Mouse (Mus musculus) adrenal gland, postnatal 10 days (tissue): ENCODE measurements at regions not wholly inside any gene's neighbourhood (a gene's known extent, or its start where the extent isn't known, plus 50 kb on each side); places are given as distances from the start of the nearest gene placed in this dataset.
"Not testable (repeated sequence)": the region's sequence is repeated elsewhere in the genome, so short reads cannot be mapped to it uniquely, and the experiment has no call there.

Experiments
- DNase-seq: peaks from one replicate; pipeline ENCODE4 v3.0.0; 2021; ENCODE audit warnings: mixed read lengths

DNA sequence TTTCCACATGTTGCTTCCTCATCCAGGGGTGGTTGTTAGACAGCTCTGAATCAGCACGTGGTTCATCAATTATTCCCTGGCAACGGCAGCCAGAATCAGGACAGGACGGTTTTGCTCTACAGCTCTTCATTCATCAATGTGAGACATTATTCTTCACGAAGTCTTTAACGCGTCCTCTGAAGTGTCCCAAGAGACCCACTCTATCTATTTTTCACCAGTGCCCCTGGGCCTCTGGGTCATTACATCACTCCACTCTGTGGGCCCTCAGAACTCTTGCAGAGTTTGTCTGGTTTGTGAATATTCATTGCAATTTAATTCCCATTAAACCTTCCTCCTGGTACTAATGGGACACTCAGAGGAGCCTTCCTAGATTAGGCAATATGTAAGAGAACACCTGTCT is 206.2 kb upstream of the Daam1 start:
- DNase-seq, result no peak

DNA sequence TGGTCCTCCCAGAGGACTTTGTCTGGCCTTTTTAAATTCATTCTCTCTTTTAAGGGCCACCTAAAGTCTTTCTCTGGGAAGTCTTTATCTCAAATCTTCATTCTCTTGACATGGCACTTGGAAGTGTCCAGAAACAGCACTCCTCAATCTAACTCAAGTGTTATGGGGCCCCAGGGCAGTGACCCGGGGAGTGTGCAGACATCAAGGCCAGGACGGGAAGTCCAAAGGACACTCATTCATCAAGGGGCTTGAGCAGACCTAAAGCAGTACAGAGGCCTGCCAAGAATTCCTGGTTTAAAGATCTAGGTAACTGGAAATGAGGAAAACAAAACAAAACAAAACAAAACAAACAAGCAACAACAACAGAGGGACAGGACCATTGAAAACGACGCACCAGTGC is 205.8 kb upstream of the Daam1 start:
- DNase-seq, result no peak

DNA sequence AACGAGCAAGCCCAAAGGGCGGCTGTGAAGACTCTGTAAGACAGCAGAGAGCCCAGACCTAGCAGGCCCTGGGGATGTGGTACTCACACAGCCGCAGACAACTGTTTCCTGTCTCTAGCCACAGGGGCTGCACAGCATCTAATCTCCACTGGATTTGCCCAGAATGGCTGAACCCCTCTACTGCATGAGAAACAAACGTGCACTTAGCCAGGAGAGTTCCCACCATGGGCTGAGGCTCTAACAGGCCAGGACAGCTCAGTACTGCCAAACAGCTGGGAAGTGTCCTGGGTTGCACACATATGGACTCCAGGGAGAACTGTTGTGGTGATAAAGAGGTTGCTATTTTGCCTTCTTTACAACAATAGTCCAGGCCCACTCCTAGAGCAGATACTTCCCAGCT is 204.1 kb upstream of the Daam1 start:
- no peak for DNase-seq

DNA sequence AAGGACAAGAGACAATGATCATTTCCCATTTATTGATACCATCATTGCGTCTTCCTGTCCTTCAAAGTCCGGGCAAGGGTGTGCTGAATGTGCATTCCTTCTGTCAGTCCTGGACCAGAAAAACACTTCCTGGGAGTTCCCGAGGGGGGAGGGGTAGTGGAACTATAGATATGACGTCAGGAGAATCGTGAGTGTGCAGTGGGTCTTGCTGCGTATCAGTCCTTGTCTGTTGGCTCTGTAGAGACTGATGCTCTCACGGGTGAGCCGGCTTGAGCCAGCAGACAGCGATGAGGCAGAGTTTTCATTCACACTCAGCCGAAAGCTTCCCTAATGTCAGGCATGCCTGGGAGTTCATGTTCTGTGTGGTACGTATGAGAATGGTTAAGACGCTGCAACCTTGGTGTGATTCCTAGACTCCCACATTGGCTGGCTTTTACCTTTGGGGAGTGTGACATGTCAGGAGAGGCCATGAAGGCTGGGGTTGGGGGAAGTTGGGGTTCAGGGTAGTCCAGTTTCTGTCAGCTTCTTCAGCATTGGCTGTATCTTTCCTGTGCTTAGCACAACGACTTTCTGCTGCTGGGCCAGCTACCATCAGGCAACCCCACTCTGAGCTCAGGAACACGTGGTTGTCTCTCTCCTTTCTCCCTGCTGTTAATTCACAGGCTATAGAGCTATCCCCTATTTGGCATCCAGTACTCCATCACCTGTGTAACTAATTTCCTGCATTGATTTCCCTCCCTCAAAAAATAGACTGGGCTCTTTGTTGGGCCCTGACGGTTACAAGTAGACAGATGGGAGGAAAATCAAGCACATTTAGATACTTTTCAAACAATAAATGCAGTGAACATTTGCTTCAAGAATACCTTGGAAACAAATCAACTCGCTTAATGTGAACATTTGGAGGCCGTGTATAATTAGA is 203.2 kb upstream of the Daam1 start:
- DNase-seq, result no peak

DNA sequence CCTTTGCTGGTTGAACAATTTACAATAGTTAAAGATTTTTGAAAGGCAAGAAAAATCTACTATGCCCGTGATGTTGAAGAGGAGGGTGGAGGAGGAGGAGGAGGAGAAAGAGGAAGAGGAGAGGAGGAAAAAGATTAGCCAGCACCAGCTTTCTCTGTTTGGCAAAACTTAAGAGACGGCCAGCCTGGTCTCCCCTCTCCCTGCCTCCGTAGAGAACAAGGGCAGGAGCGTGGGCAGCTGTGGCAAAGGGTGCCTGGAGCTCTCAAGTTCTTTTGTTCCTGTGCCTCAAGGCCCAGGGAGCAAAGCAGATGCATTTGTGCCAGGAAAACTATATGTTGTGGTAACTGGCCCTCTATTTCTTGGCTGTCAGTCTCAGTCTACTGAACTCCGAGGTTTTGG is 202.5 kb upstream of the Daam1 start:
- DNase-seq, result no peak

DNA sequence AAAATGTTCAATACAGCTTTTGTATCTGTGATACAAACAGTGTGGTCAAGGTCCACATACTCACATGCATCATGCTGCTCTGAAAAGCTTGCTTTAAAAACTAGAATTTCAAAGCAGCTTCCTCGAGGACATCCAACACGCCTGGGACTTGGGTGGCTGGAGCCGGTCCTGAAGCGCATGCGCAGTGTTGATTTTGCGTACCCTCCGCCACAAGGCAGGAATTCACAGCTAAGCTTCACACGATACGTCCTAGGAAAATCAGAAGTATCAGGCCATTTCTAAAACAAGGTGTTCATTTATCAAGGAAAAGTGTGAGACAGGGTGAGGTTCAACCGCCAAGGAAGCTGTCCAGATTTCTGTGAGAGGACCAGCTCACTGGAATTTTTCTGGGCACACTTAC is 202.1 kb upstream of the Daam1 start:
- DNase-seq, result peak; percentile 57

DNA sequence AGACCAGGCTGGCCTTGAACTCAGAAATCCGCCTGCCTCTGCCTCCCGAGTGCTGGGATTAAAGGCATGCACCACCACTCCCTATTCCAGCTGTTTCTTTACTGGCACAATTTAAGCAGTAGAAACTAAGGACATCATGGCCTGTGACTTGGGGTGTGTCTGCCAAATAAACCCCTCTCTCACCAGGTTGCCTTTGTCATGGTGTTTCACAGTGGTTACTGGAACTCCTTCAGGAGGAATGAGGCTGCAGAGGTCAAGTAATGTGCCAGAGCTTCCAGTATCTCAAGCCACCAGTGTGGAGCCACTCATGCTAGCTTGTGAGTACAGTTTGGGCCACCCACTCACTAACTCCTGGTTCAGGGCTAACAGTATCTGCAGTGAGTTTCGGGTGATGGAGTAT is 200.5 kb upstream of the Daam1 start:
- DNase-seq, result no peak

DNA sequence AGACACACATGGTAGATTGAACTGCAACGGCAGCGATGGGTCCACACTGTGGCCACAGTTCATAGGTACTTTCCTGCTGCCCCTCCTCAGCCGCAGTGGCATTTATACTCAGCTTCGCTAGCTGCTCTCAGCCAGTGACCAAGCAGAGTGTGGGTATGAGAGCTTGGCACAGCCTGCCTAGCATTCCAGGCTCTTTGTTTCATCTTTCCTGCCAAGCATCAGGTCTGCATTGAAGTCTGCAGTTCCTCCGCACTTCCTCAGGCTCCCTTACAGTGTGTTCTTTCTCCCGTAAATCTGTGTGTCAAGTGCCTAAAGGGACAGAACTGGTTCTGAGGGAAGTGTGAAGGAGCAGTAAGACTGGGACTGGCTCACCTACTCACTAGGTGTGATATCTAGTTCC is 194.6 kb upstream of the Daam1 start:
- no peak for DNase-seq

DNA sequence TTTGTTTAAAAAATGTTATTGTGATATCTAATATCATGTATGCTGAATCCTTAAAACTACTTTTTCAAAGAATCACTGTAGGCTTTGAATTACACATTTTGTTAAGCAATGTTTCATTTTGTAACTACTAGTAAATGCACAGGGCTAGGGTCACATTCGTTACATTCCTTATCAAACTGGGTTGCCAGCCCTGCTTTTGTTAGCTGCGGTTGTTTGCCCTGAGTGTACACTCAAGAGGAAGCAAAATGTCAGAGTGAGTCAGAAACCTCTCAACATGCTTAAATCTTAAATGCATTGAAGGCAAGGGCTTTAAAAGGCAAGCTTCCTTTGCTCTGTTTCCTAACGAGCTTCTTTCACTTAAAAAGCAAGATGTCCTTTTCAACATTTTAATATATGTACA is 193.6 kb upstream of the Daam1 start:
- no peak for DNase-seq

DNA sequence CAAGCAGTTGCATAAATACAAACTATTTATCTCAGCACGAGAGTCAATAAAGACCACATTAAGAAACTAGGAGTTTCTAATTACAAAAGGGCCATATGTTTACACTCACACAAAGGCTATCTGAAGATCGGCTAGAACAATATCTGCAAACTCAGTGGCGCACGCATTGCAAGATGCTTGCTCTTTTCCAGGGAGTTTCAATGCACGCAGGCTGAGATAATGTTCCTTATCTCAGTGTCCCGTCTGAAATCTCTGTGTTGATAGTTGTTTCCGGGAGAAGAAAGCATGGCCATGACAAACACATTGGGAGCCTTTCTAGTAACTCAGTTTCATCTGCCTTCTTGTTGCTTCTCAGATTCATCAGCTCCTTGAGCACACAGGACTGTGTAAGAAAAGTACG is 192.6 kb upstream of the Daam1 start:
- DNase-seq, result no peak

DNA sequence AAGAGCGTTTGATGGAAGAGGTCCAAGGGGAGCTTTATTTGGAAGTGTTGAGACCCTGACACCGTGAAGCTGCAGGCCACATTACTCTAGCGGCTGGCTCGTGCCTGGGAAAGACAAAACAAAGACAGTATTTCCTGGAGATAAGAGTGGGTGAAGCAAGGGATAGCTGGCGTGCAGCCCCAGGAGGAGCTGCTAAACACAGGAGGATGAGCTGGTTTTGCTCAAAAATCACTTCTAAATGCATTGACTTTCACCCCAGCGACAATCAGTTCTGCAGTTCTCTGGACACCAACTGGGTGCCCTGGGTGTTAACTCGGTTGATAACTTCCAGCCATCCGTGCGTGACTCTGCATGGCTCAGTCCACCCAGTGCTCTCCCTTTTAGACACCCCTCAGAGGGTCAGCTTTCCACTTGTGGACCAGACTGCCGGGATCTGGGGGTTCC is 190.8 kb upstream of the Daam1 start:
- no peak for DNase-seq

DNA sequence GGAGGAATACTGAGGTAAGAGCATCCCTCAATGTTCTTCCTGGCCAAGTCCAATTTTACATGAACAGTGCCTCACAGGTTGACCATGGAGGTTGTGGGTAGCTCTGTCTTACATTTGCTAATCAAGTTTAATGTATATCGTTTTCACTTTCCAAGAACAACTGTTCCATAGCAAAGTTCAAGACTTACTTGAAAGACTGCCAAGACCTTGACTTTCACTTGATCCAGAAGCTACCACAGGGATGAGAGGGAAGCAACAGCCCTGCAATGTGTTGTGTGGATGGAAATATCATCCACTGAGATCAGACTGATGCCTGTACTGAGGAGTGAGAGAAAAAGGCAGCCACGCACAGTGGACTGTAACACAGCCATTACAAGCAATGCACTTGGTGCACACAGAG is 189.4 kb upstream of the Daam1 start:
- no peak for DNase-seq

DNA sequence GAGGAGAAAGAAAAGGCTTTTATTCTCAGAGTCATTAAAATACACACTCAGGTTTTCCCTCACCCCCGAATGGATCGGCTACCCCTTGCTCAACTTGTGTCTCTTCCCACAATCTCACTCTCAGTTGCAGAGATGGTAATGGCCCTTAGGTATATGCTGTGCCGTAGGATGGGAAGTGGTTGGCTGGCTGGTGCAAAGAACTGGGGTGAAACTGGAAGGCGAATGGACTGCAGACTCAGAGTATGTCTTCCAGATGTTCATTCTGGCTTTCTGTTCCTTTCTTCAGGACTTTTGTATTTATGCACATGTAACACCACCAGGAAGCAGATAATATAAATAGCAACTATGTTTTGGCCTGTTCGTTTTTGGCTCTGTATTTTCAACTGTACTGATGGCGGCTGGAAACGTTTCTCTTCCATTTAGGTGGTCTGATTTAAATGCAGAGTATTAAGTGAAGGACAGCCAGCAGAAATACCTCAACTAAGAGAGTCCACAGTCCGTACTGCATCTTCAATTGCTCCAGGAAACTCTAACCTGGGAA is 188.0 kb upstream of the Daam1 start:
- DNase-seq, result no peak

DNA sequence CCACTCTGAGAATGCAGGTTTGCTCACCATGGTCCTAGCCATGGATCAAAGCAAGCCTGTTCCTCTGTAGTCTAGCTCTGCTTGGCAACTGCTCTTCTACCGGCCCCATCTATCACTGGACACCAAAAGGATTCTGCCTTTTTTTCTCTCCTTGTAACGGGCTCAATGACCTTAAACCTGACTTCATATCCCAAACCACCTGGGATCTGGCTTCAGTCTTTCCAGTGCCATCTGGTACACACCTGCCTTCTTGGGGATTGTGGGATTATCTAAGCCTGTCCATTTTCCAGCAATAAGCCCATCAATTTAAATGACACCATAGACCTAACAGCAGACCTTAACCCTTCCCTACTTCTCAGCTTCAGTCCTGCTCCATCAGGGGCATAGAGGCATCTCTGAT is 179.6 kb upstream of the Daam1 start:
- DNase-seq, result no peak

DNA sequence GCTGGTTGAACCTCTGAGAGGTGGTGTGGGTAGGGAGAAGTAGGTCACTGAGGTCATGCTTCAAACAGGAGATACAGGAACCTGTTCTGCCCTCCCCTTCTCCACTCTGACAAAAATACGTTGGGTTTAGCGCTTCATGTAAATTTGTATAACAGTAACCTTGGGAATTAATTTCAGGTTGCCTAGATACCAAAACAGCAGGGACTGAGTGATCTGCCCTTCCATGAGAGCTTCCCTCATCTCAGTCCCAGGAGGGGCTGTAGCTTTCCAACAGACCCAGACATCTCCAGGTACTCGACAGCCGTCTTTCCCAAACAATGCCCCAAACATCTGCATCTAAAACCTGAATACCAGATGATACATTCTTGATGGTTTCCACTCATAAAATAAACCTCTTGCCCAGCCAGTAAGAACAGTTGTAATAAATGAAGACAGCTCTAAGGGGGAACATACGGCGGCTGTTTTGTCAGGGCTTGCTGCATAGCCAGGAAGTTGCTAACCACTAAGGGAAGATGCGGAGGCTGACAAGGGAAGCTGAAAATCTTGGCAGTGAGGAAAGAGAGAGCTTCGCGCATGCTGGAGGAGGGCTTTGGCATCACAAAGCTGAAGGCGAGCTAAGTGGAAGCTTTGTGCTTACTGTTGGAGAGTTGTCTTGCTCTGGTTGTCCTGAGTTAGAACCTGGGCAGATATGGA is 137.4 kb upstream of the Daam1 start:
- no peak for DNase-seq

DNA sequence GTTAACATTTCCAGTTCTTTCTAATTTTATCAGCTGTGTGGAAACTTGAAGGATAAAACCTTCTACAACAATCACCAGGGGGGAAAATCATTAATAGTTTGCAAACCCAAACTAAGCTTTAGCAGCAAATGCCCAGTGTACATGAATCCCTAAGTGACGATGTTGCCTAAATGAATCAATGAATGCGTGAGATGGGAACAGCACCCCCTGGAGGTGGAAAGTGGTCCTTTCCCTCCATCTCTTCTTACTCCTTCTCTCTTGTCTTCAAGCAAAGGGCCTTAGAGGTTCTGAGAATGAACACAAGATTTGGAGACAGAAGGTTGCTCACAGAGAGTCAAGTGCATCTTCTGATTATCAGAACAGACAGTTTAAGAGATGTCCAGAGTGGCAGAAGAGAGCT is 129.1 kb upstream of the Daam1 start:
- peak; percentile 25 for DNase-seq

DNA sequence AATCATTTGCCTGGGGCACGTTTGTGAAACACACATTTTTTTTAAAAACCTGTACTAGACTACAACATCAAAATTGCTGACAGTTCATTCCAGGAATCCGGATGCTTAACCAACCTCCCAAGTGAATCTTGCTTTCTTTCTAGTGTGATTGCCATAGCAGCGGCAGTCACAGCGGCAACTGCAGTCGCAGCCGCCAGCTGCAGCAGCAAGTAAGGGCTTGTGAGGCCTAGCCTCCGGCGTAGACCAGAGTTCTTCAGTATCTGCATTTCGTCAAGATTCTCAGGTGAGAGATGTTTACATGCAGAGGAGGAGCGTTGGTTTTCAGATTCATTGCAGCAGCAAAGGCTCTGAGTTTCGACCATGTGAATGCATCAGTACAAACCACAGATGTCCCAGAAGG is 128.7 kb upstream of the Daam1 start:
- DNase-seq, result no peak

DNA sequence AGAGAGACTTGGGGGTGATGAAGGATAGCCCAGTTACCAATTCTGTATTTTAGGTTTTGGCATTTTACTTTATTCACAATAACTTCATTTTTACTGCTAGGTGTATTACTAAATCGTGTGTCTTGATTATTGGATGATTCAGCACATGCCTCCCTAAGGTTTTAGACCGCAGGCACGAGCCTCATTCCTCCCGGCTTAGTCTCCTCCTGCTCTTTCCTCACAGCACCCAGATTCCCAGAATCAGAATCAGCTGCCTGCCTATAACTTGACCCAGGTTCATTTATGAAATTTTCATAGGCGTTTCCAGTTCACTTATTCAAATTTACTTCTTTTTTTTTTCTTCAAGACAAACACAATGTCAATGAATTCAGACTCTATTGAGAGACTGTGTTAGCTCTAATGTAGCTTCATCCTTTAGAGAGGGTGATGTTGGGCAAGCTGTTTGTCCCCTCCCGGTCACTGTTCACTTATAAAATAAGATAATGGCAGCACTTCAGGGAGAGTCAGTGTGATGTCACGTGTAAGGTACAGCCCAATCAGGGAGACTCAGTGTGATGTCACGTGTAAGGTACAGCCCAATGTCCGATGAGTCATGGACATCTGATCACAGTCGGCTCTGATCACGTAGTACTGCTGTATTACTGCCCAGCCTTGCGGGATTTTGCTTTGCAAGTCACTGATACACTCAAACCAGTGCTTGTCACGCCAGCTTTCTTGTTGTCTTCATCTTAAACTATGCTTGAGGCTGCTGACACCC is 127.6 kb upstream of the Daam1 start:
- DNase-seq, result peak; percentile 10

DNA sequence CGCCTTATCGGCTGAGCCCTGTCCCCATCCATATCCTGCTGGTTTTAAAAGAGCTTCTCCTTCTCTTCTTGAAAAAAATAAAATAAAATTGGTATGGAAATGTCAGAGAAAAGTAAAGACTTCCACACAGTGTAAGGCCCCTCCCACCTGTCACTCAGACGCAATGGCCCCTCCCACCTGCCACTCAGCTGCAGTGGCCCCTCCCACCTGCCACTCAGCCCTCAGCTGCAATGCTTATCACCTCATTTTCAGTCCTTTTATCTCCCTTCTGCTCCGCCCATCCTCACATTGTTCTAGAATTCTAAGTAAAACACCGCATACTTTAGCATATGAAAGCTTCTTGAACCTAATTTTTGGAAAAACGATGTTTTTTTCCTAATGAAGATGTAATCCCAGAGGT is 126.4 kb upstream of the Daam1 start:
- no peak for DNase-seq

DNA sequence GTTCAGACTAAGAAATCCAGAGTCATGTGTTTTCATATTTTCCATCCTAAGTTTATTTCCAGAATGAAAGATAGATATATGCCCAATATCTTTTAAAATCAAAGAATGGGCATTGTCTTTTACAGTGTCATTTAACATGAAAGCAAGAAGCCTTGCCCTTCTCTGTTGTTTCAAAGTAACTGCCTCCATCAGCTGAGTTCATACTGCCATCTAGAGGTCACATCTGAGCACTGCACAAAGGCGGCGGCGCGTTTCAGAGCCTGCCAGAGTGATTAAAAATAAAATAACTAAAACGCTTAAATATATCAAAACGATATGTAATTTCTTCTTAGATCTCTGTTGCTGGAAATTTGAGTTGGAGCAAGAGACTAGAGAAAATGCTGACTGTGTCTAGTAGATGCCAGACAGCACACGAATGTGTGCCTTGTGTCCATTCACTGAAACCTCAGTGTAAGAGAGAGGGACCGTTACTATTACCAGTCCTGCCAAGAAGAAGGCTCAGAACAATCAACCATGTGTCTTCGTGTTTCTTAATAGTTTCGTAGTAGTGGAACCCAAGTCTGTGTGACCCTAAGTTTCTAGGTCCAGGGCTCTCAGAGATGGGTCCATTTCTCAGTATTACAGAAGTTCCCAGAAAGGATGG is 123.0 kb upstream of the Daam1 start:
- DNase-seq, result peak; percentile 82

DNA sequence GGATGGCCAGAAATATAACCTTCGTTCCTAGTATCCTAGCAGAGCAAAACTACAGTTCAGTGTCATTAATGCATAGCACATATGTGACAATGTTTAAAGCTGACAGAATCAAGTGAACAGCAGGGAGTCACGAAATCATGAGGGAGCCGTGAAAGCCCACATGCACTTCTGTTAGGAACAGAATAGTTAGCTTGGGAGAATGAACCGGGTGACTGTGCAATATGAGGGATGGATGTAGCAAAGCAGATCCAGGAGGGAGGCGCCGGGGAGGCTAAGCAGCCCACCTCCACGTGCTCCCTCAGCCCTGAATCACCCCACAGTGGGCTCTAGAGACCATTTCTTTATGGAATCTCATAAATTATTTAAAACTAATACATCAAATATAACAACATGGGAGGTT is 116.3 kb upstream of the Daam1 start:
- no peak for DNase-seq

DNA sequence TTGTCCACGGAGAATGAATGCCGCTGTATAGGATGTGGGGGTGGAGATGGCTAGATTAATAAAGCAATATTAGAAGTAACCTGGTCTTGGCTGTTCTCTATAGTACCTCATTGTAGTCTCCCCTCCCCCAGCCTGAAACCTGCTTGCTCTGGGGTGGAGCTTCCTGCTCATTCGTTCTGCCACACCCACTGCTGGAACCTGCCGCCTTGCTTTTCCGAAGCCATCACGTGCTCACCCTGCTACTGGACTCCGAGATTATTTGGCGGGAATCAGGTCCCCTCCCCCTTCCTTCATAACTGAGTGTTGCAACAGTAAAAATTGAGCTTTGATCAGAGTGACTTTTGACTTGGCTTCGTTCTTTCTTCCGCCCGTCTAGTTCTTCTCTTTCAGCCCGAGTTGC is 112.5 kb upstream of the Daam1 start:
- not testable (repeated sequence) for DNase-seq
